Mouse (Mus musculus) spleen, postnatal 10 days (tissue): ENCODE data around the gene Osbp2.
"Not testable (repeated sequence)": the region's sequence is repeated elsewhere in the genome, so short reads cannot be mapped to it uniquely, and the experiment has no call there.

ENCODE experiments used
- DNase-seq, 2 experiments: peaks; one replicate each; pipeline ENCODE4 v3.0.0; 2021 to 2022; ENCODE audit warnings: low spot score in 2 of 2

The Osbp2 gene

GRCm38 (mm10) chr11:3863454-3864112 lies at the start of gene Osbp2:
TSS of gene Osbp2 (minus strand) at chr11:3863903.
- peak; percentile 10 to 71 for DNase-seq

- peak in 1 of 2 experiments; percentile 29 for DNase-seq
Observed at GRCm38 (mm10) chr11:3912875-3913271, 49.2 kb upstream of the Osbp2 start.

- no peak for DNase-seq
Observed at GRCm38 (mm10) chr11:3912100-3912874, 48.6 kb upstream of the Osbp2 start.

GRCm38 (mm10) chr11:3911440-3911839 lies 47.7 kb upstream of the Osbp2 start:
- DNase-seq, result not testable (repeated sequence)

- no peak for DNase-seq
Observed at GRCm38 (mm10) chr11:3910513-3911310, 47.0 kb upstream of the Osbp2 start.

- no peak for DNase-seq
Observed at GRCm38 (mm10) chr11:3909236-3909635, 45.5 kb upstream of the Osbp2 start.

GRCm38 (mm10) chr11:3905446-3905845 lies 41.7 kb upstream of the Osbp2 start:
- DNase-seq, result no peak

GRCm38 (mm10) chr11:3904673-3905072 lies 41.0 kb upstream of the Osbp2 start:
- DNase-seq, result no peak

GRCm38 (mm10) chr11:3903046-3903445 lies 39.3 kb upstream of the Osbp2 start:
- no peak for DNase-seq

- no peak for DNase-seq
Observed at GRCm38 (mm10) chr11:3902516-3902915, 38.8 kb upstream of the Osbp2 start.

GRCm38 (mm10) chr11:3900296-3900695 lies 36.6 kb upstream of the Osbp2 start:
- DNase-seq, result no peak

- DNase-seq, result no peak
Observed at GRCm38 (mm10) chr11:3895933-3896332, 32.2 kb upstream of the Osbp2 start.

GRCm38 (mm10) chr11:3895458-3895857 lies 31.8 kb upstream of the Osbp2 start:
- DNase-seq, result no peak

- peak; percentile 53 to 86 for DNase-seq
Observed at GRCm38 (mm10) chr11:3894406-3895281, 30.9 kb upstream of the Osbp2 start, which contains the start of the genes 4921536K21Rik and Dusp18. TSS of gene 4921536K21Rik (minus strand) at chr11:3895098. TSS of gene Dusp18 (plus strand) at chr11:3895240.

GRCm38 (mm10) chr11:3893970-3894369 lies 30.3 kb upstream of the Osbp2 start:
- no peak for DNase-seq

- no peak for DNase-seq
Observed at GRCm38 (mm10) chr11:3887331-3887730, 23.6 kb upstream of the Osbp2 start.

- no peak for DNase-seq
Observed at GRCm38 (mm10) chr11:3883711-3884110, 20.0 kb upstream of the Osbp2 start.

- peak; percentile 31 to 76 for DNase-seq
Observed at GRCm38 (mm10) chr11:3879836-3880235, 16.1 kb upstream of the Osbp2 start.

- DNase-seq, result no peak
Observed at GRCm38 (mm10) chr11:3878660-3879059, 15.0 kb upstream of the Osbp2 start.

- no peak for DNase-seq
Observed at GRCm38 (mm10) chr11:3876419-3876818, 12.7 kb upstream of the Osbp2 start.

- no peak for DNase-seq
Observed at GRCm38 (mm10) chr11:3864343-3864742, 640 bp upstream of the Osbp2 start.
